Mouse (Mus musculus) lung, adult 18-20 months (tissue): ENCODE results near the gene Dppa3.
"Not testable (repeated sequence)": the region's sequence is repeated elsewhere in the genome, so short reads cannot be mapped to it uniquely, and the experiment has no call there.

ENCODE experiments used
- DNase-seq, 2 experiments: peaks; one replicate each; pipeline ENCODE4 v3.0.0; 2022; ENCODE audit warnings: mixed read lengths in 2 of 2

The Dppa3 gene

DNA sequence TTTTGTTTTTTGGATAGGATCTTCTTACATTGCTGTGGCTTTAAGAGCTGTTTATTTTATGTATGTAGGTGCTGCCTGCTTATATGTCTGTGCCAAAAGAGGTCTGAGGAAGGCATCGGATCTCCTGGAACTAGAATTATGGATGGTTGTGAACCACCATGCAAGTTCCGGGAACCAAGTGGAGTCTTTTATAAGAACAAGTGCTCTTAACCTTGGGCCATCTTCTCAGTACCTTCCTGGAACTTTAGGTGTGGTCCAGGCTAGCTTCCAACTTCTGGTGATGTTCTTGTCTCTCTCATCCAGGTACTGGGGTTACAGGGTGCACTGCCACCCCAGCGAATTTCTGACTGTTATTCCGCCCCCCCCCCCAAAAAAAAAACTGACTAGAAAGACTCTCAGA is 13.8 kb upstream of the Dppa3 start:
- no peak for DNase-seq

DNA sequence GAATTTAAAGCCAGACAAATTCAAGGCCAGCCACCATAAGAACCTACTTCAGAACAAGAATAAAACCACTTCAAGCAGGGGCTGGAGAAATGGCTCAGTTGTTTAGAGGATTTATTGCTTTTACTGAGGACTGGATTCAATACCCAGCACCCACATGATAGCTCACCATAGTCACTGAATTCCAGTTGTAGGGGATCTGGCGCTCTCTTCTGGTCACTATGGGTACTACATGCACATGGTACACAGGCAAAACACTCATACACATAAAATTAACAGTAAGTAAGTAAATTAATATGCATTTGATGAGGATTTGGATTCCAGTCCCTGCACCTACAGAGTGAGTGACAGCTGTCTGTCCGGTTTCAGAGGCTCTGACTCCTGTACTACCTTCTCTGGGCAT is 12.2 kb upstream of the Dppa3 start:
- DNase-seq = no peak

DNA sequence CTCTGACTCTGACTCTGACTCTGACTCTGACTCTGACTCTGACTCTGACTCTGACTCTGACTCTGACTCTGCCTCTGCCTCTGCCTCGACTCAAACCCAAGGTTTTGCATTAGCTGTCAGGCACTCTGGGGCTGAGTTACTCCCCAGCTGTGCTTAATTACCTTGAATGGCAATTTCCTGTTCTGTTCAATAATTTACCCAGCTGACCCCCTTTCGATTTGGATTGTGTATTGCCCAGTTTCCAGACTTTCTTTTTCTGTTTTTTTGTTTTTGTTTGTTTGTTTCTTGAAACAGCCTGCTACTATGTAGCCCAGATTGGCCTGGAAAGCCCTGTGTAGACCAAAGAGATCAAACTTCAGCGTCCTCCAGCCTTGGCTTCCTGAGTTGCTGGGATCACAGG is 10.2 kb upstream of the Dppa3 start:
- DNase-seq = no peak

DNA sequence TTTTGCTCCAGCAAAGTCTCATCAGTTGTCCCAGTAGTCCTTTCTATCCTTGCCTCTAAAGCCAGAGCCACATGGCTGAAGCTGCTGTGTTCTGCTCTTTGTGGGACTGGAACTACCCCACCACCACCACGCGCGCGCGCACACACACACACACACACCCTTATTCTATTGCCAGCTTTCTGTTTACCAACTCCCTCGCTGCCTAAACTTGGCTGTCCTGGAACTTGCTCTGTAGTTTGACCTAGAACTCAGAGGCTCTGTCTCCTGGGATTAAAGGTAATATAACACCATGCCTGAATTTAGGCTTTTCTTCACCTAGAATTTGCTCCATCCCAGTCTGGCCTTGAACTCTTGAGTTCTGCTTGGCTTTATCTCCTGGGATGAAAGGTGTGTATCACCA is 5.1 kb upstream of the Dppa3 start:
- DNase-seq = no peak

DNA sequence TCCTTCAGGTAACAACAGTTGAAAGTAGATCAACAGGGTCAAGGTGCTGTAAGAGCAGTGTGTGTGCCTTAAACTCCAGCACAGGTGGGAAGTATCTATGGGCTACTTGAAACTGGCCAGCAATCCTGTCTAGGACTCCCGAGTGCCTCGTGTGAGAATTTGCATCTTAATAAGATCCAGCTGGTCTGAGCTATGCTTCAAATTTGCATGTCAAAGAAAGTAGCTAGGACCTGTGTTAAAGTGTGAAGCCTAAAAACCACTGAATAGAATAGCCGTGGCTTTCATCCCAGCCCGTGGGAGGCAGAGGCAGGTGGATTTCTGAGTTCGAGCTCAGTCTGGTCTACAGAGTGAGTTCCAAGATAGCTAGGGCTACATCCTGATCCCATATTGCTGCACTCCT is 1.7 kb upstream of the Dppa3 start:
- DNase-seq = no peak

DNA sequence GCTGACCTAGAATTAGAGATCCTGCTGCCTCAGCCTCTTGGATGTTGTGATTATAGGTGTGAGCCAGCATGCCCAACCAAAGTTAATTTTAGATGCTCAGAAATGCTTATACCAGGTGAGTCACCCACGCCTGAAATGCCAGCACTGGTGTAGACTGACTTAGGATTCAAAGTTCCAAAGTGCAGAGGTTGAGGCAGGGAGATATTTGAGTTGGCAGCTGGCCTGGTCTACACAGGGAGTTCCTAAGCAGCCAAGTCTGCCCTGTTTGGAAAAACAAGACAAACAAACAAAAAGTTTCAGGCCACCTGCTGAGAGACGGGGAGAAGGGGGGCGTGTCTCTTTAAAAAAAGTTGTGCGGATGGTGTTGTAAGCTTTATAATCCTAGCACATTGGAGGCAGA is 1.1 kb upstream of the Dppa3 start:
- DNase-seq = no peak

DNA sequence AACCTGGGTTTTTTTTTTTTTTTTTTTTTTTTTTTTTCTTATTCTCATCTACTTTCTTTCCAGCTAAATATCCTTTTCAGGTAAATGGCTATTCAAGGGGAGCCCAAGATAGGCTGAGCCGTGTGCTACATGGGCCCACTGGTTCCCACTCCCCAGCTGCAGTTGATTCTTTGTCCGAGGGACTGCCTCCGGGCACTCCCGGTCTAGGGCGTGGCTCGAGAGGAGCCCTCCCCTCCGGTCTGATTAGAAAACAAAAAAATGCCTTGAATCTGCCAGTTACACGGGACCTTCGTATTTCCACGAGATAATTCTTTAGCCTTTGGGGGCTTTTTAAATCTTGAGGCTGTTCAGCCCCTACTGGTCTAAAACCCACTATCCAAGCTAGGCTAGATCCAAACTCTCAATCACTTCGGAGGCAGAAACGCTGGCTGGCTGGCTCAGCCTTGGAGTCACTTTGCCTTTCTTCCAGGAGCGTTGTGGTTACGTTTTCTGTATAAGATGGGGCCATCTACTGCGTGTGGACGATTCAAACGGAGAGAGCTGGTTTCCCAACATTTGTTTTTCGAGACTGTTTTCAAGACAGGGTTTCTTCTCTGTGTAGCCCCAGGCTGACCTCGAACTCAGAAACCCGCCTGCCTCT is 1.4 kb downstream of the Dppa3 start:
- DNase-seq = peak in 1 of 2 experiments; percentile 9

DNA sequence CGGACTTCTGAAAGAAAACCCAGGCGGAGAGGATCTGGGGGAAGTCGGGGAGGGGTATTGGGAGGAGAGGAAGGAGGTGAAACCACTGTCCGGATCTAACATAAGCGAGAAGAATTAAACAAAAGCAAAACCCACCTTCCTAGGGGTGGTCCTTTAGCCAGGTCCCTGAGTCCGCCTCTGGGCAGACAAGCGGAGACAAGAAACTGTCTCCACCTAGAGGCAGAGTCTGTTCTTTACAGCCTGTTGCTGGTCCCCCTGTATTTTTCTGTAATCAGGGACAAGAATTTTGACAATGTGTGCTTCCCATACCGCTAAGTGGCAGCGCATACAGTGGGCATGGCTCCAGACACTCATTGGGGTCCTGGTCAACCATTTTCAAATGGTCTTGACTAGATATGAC is 7.2 kb downstream of the Dppa3 start:
- peak; percentile 13 to 27 for DNase-seq

DNA sequence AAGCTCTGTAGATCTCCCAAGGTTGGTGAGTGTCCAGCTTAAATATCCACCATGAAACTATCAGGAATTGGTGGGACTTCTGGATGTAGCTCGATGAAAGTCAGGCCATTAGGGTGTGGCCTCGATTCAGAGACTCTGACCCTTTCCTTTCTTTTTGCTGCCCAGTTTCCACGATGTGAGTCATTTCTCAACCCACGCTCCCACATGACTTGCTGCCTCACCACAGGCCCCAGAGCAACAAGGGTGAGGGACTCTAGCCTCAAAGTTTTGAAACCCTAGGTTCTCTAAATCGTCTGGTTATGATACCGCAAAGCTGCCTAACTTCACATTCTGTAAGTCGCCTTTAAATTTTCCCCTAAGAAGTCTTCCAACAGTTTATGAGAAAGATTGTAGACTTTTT is 9.1 kb downstream of the Dppa3 start:
- DNase-seq = peak; percentile 43 to 55

DNA sequence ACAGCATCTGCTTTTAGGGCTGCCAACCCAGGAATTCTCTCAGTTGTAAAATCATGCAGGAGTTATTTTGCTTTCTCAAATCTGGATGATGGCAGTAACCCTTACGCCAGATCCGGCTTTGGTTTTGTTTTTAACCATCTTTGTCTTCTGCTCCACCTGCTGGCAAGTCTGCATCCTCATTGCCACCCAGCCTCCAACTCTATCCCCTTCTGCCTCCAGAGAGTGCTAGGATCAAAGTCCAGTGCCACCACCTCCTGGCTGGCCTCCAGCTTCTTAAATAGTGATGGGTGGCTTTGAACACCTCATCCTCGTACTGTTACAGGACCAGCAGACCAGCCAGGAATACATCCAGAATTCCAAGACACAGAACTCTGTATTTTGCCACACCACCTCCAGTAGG is 10.5 kb downstream of the Dppa3 start:
- DNase-seq = no peak

DNA sequence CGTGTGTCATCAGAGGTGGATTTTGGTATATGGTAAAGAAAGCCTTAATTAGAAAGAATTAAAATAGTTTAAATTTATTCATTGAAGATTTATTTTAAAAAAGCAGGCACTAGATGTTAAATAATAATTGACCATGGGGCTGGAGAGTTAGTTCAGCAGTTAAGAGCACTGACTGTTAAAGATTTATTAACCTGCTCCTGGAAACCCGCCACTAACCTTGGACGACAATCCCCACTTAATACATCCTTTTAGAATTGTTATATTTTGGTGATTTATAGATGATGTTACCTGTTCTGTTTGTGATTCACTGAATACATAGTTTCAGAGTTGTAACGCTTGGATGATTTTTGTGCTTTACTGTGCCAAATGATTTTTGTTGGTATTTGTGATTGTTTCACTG is 11.4 kb downstream of the Dppa3 start:
- not testable (repeated sequence) for DNase-seq

DNA sequence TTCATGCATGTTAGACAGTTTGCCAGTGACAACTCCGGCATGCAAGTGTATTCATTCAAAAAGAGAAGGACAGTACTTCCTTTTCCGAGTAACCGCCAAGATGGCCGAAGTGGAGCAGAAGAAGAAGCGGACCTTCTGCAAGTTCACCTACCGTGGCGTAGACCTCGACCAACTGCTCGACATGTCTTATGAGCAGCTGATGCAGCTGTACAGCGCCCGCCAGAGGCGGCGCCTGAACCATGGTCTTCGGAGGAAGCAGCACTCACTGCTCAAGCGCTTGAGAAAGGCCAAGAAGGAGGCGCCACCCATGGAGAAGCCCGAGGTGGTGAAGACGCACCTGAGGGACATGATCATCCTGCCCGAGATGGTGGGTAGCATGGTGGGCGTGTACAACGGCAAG is 18.0 kb downstream of the Dppa3 start:
- not testable (repeated sequence) for DNase-seq

DNA sequence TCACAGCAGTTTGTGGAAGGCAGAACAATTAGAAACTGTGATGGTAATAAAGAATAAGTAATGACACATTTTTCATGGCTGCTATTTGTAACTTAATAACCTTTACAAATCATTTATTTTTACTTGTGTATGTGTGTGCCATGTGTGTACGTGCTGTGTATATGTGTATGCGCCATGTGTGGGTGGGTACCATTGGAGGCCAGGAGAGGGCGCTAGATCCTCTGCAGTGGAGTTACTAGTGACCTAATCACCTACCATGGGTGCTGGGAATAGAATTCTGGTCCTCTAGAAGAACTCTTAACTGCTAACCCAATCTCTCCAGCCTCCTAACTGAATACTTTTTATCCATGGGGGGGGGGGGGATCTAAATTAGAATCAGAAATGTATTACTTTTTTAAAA is 23.7 kb downstream of the Dppa3 start:
- DNase-seq = no peak

DNA sequence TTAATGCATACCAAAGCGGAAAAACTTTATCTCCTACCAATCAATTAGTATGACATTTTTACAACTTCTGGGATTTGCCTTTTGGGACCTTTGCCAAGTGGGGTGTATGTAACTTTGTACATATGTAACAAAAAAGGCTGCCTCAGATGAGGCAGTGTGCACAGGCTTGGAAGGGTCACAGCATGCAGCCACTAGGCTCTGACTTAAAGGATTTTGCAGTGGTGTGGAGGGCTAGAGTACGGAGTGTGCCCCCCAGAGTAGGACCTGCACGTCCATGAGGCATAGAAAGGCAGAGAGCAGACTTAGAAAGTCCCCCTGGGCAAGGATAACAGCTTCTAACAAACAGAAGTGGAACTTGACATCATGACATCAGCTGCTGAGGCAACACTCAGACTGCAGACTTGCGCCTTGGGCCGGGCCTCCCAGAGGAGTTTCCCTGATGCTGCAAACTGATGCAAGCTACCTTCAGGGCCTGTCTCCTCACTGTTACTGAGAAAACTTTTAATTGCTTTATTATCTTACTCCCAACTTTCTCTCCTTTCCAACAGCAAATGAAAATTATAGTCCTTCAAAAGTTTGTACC is 24.3 kb downstream of the Dppa3 start:
- peak; percentile 20 to 36 for DNase-seq

DNA sequence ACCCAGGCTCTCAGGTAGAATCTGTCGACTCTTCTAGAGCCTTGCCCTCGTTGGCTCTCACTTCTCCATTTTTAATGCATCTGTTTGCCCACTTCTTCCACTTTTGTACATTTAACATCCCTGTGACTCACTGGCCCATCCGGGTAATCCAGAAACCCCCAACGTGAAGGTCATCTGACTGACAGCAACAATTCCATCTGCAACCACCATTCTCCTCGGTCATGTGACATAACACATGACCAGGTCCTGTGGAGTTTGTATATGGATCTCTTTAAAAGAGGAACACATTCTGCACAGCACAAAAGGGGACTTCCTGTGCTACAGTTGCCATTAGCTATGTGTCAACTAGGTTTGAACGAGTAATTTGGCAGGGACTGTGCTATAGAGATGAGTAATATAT is 28.1 kb downstream of the Dppa3 start:
- DNase-seq = peak; percentile 41 to 45

DNA sequence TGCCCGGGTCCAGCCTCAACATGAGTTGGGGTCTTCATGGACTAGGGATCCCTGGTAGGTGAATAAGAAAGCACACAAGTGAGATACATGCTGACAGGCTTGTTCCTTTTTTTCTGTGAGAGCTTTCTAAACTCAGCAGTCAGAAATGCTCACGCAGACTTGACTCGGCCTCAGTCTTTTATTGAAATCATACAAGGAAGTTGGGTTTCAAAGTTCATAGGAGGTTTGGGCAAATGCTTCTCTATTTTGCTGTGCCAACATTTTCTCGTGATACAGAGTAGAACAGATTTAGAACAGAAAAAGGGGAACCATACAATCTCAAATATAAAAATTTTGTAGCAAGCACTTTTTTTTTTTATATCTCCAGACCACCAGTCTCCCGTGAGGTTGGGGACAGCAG is 31.4 kb downstream of the Dppa3 start:
- peak in 1 of 2 experiments; percentile 15 for DNase-seq

DNA sequence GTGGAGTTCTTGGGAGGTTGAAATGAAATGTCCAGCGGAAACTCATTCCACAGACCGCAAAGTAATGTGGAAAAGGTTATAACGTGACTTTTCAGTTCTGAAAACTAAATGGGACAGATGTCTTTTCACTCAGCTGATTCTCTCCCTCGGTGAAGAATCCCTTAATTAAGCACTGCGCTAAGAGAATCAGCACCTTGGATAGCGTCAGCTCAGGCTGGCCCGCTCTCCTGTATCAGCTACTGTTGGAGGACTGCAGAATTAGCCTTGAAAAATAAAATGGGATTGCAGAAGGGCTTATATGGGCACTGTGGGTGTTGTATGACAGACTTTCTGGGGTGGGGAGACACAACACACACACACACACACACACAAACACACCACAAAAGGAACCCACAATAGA is 33.4 kb downstream of the Dppa3 start:
- no peak for DNase-seq

DNA sequence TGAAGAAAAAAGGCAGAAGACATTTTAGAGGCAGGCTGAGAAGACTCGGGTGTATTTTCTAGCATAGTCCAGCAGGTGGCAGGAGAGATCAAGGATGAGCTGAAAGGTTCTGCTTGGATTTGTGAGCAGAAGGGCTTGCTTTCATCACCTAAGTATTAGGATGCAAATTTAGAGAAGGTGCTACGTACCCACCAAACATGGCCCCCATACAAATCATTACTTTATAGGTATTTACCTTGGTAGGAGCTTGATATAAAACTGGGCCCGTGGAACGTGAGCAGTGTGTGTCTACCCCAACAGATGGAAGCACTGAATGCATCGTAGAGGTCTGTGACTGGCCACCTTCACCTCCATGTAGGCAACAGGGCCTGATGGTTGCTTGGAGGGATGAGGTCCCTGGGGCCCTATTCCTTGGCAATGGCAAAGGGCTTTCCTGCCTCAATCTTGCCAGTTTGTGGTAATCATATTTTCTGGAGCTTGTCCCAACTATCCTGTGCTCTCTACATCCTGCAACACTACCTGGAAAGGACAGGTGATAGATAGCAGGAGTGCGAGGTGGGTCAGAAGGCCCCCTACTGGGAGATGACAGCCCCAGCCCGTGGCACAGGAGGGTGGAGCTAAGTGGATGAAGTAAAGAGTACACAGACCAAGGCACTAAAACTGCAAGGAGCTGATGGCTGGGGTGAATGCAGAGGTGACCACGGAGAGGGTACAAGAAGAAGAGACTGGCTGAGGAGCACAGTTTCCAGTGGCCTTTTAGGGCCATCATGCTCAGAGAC is 34.6 kb downstream of the Dppa3 start:
- peak in 1 of 2 experiments; percentile 17 for DNase-seq

DNA sequence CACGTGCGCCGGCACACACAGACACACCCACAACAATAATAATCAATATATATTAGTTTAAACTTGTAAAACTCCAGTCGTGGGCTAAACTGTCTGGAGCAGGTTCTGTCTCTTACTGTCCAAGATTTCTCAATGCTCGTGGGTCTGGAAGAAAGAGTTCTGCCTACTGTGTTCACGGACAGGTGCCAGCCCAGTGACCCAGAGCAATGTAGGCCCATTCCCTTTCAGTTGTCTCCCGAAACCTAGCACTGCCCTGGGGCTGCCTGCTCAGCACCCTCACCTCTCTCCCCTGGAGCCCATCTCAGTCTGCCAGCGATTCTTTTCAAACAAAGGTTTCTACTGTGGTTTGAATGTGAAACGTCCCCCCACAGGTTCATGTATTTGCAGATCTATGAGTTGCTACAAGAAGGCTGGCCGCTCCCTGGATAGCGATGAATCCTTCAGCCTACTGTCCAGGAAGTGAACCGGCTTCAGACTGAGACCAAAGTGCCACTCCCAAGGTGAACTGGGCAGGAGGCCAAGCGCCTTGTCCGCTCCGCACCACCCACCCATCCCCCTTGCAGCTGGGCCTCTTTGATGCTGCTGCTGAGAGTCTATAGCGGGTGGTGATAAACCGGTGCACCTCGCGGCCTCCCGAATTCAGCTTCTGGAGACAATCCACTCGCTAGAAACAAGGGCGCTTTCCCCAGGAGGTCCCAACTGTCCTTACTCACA is 36.5 kb downstream of the Dppa3 start:
- DNase-seq = peak in 1 of 2 experiments; percentile 23

DNA sequence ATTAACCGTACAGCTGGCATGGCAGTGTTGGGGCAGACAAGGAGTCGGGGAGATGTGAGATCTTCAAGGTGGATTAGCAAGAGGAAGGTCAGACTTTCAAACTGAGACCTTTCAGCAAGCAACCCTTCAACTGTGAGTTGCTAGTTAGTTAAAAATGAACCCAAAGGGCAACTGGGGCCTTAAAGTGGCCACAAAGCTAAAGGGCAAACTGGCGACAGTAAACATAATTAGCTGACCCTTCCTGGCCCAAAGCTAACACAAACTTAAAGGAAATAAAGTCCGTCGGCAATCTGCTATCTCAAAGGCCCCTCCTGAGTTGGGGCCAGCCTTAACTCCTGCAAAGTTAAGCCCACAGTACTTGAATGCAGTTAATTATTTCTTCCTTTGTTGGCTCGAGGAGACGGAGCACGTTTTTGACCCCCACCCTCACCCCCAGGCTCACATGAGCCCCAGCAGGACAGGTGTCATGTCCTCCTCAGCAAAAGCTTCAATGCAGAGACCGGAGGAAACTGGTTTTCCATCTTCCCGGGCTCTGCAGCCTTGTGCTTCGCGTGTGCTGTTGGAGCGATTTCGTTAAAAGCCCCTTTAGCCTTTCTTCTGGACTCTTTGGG is 37.5 kb downstream of the Dppa3 start:
- no peak for DNase-seq

DNA sequence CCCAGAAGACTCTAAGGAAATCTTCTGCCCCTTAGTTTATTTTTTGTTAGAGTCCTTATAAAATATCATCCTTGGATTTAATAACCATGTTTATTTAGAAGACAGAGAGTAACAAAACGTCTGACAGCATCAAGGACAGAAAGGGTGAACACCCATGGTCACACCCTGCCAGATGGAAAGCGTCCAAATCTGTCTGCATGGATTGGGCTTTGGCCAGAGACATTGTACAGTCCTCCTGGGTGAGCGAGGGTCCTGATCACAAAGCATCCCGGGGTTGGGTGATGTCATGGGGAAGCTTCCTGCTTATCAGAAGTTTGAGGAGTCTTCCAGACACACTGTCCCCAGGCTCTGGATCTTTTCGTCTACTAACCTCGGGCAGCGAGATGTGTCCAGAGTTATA is 39.7 kb downstream of the Dppa3 start:
- peak in 1 of 2 experiments; percentile 21 for DNase-seq

DNA sequence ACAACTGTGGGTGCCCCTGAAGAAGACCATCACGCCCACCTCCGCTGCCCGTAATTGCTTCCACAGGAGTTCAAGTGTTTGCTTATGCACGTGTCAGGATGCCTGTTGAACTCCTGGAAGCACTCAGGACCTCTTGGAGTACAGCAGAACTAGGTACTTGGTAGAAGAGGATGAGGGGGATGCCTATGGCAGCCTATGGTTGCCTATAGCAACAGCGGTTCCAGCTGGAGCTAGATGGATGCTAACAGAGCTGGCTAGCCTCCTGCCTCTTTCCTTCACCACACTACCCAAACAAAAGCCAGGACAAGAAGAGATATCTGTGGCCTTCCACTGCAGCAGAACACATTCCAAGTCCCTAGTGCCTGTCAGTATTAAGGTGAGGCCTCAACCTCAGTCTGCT is 41.5 kb downstream of the Dppa3 start:
- DNase-seq = no peak

DNA sequence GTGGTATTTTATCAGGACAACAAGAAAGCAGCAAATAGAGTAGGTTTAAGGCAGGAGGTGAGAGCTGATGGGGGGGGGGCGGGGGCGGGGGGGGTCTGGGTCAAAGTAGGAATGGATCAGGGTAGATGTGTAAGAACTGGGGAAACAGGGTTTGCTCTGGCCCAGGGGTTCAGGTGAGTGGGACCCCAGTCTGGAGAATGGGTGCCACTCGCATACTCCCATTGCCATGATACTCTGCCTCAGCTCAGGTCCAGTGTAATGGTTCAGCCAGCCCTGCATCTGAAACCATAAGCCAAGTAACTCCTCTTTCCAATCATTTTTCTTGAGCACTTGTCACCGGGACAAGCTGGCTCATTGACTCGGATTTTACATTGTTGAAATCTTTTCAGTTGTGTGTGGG is 42.6 kb downstream of the Dppa3 start:
- no peak for DNase-seq
